Mouse (Mus musculus) intestine, embryonic 15.5 days (tissue): ENCODE data around the gene Znhit6. TPM values are rescaled to one million over a fixed set of nuclear protein-coding genes. Genes with fewer than 3 reads are reported as not detected.
A peak's percentile ranks its signal among the peaks of the same experiment; 100 is the strongest.

Source experiments
- ATAC-seq: fragments of 200-750 bp; cut with Nextera tagmentation; 2 replicates; pipeline ENCODE4 v1.8.0; 2017; ENCODE audit warnings: moderate TSS enrichment, moderate library complexity
- H3K27ac ChIP-seq: fragments of 300-500 bp; sonication (generic); 2 replicates; pipeline ENCODE4 v1.5.1; 2015; ENCODE audit warnings: mild to moderate bottlenecking, inconsistent platforms
- H3K27me3 ChIP-seq: fragments of 300-500 bp; sonication (generic); replicated peaks from 2 replicates; pipeline ENCODE4 v1.6.1; 2015; ENCODE audit warnings: inconsistent platforms
- H3K36me3 ChIP-seq: fragments of 300-500 bp; sonication (generic); 2 replicates; pipeline ENCODE4 v1.6.1; 2015; ENCODE audit warnings: inconsistent platforms
- H3K4me1 ChIP-seq: fragments of 300-500 bp; sonication (generic); replicated peaks from 2 replicates; pipeline ENCODE4 v1.6.1; 2015; ENCODE audit warnings: inconsistent platforms
- H3K4me2 ChIP-seq: fragments of 300-500 bp; sonication (generic); replicated peaks from 2 replicates; pipeline ENCODE4 v1.6.1; 2015; ENCODE audit warnings: mild to moderate bottlenecking, inconsistent platforms
- H3K4me3 ChIP-seq: fragments of 300-500 bp; sonication (generic); replicated peaks from 2 replicates; pipeline ENCODE4 v1.5.1; 2015; ENCODE audit warnings: inconsistent platforms
- H3K9ac ChIP-seq: fragments of 300-500 bp; sonication (generic); 2 replicates; pipeline ENCODE4 v1.6.1; 2015; ENCODE audit warnings: inconsistent platforms
- H3K9me3 ChIP-seq: fragments of 300-500 bp; sonication (generic); 2 replicates; pipeline ENCODE4 v1.6.1; 2016; ENCODE audit warnings: inconsistent platforms
- WGBS: fragments of 180-500 bp; shearing (Covaris S2); methylation state at CpG from one replicate; pipeline ENCODE4 v1.1.7; 2015; 5-methylcytosine and 5-hydroxymethylcytosine counted together
- polyA plus RNA-seq: library from polyadenylated mRNA; unstranded; fragments of >200 nt; fragmentation: Nextera tagmentation; extraction: Ambion mirVana; gene quantifications from 2 replicates; pipeline ENCODE4 v1.2.1, GENCODE M21; 2015

Gene Znhit6
- polyA plus RNA-seq, result 32.1 and 33.7 TPM in 2 replicates

- Histone ChIP-seq H3K27ac (peak within 1 kb of the TSS; percentile 71), H3K9ac (peak within 1 kb of the TSS; percentile 69), H3K4me3 (peak within 1 kb of the TSS; percentile 85), H3K36me3 (peaks cover 18% of the 10 kb centered on the region), H3K9me3 (no peaks in the 10 kb centered on the region), H3K4me2 (peak within 1 kb of the TSS; percentile 73), H3K27me3 (no peaks in the 10 kb centered on the region), H3K4me1 (peaks cover 10% of the 10 kb centered on the region)
- peak; percentile 91 for ATAC-seq
- 5% methylated on average over 37 of the region's 37 CpGs for WGBS
These were observed at the start of gene Znhit6 for GRCm38 (mm10) chr3:145575743-145576481. Gene Znhit6, plus strand, starts transcription at chr3:145576205.

DNA sequence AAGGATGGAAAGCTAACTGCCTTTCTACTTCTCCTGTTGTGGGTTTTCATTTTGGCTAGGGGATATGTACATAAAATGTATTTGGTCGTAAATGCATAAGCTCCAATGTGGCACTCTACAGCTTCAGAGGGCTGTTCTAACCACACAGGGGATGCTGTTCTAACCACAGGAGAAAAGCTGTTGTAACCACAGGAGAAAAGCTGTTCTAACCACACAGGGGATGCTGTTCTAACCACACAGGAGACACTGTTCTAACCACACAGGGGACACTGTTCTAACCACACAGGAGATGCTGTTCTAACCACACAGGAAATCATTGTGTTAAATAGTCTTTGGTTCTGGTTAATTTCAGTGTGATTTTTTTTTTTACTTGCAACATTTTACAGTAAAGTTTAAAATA lies 38.1 kb upstream of the Znhit6 start:
- H3K9me3 ChIP-seq, result no peaks in the 10 kb centered on the region
- 83% methylated on average over 1 of the region's 1 CpGs for WGBS
- no peak for ATAC-seq
- H3K27me3 ChIP-seq, result no peaks in the 10 kb centered on the region
- no peak overlapping the region for H3K4me2 ChIP-seq
- no peaks in the 10 kb centered on the region for H3K36me3 ChIP-seq
- no peak overlapping the region for H3K27ac ChIP-seq
- no peak overlapping the region for H3K9ac ChIP-seq
- H3K4me1 ChIP-seq, result no peaks in the 10 kb centered on the region
- no peak overlapping the region for H3K4me3 ChIP-seq

DNA sequence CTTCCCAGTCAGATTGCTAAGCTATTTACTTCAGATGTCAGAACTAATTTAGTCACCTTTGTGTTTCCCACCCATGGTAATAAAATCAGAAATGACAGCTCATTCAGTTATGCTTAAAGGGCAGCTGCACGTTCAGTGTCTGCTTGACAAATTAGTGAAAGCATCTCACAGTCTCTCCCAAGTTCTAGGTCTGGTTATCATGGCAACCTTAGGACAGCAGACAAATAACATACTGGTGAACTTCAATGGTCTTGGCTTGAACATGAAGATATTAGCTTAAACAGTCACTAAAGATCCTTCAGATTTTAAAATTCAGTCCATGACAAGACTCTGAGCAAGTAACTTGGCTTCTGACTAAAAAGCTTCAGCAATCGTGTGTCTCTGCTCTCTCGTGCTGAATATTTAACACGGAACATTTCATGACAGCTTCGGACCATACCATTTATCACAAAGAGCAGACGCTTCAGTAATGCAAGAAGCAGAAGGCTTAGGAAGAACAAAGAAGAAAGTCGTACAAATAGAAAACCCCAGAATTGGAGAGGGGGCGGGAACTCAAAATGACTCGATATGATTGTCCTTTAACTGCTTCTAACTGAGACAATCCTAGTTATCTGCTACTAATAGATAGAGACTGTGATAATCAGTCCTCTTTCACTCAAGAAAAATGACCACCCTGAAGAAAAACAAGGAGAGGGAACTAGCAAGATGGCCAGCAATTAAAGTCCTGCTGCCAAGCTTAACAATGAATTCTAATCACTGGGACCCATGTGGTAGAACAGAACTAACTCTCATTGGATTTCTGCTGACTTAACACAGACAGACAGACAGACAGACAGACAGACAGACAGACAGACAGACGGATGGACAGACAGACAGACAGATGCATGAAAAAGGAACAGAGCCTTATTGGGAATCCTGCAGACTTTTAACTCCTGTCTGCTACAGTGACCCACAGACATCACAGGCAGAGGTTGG lies 27.3 kb upstream of the Znhit6 start:
- no peak overlapping the region for H3K27ac ChIP-seq
- H3K4me3 ChIP-seq, result no peak overlapping the region
- no peak overlapping the region for H3K4me2 ChIP-seq
- ATAC-seq, result no peak
- H3K27me3 ChIP-seq, result no peaks in the 10 kb centered on the region
- H3K9ac ChIP-seq, result no peak overlapping the region
- WGBS, result 71% methylated on average over 10 of the region's 10 CpGs
- H3K36me3 ChIP-seq, result no peaks in the 10 kb centered on the region
- H3K4me1 ChIP-seq, result no peaks in the 10 kb centered on the region
- H3K9me3 ChIP-seq, result no peaks in the 10 kb centered on the region

DNA sequence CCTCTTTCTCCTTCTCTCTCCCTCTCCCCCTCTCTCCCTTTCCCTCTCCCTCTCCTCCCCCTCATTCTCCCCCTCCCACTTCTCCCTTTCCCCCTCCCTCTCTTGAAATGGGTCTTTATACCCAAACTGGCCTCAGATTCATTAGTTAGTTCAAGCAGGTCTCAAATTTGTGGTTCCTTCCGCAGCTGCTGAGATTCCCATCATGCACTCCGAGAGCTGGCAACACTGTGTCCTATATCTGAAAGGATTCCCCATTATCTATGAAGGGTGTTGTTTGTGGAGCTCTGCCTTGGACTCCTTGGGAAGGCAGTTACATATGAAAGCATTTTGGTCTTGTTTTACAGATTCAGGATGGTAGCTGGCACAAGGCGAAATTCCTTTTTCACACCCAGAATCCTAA lies 25.8 kb upstream of the Znhit6 start:
- Histone ChIP-seq H3K36me3 (no peaks in the 10 kb centered on the region), H3K4me2 (no peak overlapping the region), H3K9me3 (no peaks in the 10 kb centered on the region), H3K27me3 (no peaks in the 10 kb centered on the region), H3K4me1 (no peaks in the 10 kb centered on the region), H3K27ac (no peak overlapping the region), H3K4me3 (no peak overlapping the region), H3K9ac (no peak overlapping the region)
- no peak for ATAC-seq
- 87% methylated on average over 3 of the region's 3 CpGs for WGBS

DNA sequence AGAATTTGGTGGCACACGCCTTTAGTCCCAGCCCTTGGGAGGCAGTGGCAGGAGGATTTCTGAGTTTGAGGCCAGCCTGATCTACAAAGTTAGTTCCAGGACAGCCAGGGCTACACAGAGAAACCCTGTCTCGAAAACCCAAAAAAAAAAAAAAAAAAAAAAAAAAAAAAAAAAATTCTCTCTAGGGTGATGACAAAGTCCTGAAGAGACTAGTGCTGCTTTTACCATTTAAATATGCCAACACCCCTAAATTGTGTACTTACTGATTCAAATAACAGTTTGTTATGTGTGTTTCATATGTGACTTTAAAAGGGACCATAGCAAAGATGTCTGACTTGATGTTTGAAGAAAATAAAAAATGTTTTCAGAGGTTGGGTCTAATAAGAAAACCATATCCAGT lies 21.6 kb upstream of the Znhit6 start:
- no peaks in the 10 kb centered on the region for H3K9me3 ChIP-seq
- no peak overlapping the region for H3K27ac ChIP-seq
- no peaks in the 10 kb centered on the region for H3K27me3 ChIP-seq
- no peaks in the 10 kb centered on the region for H3K36me3 ChIP-seq
- H3K4me2 ChIP-seq, result no peak overlapping the region
- ATAC-seq, result no peak
- no peaks in the 10 kb centered on the region for H3K4me1 ChIP-seq
- H3K9ac ChIP-seq, result no peak overlapping the region
- H3K4me3 ChIP-seq, result no peak overlapping the region
- 80% methylated on average over 2 of the region's 2 CpGs for WGBS

- Histone ChIP-seq H3K27me3 (no peaks in the 10 kb centered on the region), H3K9ac (no peak overlapping the region), H3K4me3 (no peak overlapping the region), H3K27ac (no peak overlapping the region), H3K9me3 (no peaks in the 10 kb centered on the region), H3K4me1 (no peaks in the 10 kb centered on the region), H3K36me3 (no peaks in the 10 kb centered on the region), H3K4me2 (no peak overlapping the region)
- 90% methylated on average over 10 of the region's 10 CpGs for WGBS
- no peak for ATAC-seq
These were observed 19.8 kb upstream of the Znhit6 start for GRCm38 (mm10) chr3:145556206-145556605.

DNA sequence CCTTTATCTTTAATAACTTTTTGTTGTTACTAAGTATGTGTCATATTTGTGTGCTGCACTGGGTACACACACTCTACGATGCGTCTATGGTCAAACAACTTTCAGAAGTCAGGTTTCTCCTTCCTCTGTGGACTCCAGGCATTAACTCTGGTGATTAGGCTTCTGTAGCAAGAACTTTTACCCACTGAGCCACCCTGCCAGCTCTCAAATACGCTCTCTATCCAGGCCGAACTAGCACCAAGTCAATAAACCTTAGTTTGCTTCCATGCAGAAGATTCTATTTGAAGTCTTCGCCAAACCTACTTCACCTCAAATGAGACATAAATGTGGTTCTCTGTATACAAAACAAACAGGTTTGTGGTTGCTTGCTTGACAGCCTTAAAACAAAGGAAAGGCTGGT lies 16.3 kb upstream of the Znhit6 start:
- WGBS, result 93% methylated on average over 5 of the region's 5 CpGs
- no peak for ATAC-seq
- Histone ChIP-seq H3K36me3 (no peaks in the 10 kb centered on the region), H3K27me3 (no peaks in the 10 kb centered on the region), H3K27ac (no peak overlapping the region), H3K4me2 (no peak overlapping the region), H3K9me3 (no peaks in the 10 kb centered on the region), H3K9ac (no peak overlapping the region), H3K4me3 (no peak overlapping the region), H3K4me1 (no peaks in the 10 kb centered on the region)

DNA sequence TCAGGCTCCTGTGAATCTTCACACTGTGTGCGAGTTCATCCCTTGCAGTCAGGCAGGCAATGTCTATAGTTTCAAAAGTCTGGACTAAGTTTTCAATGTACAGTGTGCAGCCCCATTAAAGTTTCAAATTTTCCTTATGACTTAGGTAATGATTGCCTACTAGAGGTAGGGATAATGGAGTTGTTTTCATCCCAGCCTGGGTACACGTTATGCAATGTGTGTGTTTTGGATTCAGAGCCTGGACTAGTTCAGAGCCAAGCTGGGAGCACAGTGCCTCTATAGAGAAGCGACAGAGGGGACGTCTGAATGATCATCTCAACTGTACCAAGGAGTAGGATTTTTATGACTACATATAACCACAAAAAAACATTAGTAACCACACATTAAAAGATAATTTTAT lies 15.9 kb upstream of the Znhit6 start:
- 83% methylated on average over 4 of the region's 4 CpGs for WGBS

GRCm38 (mm10) chr3:145574468-145574867 lies 1.5 kb upstream of the Znhit6 start:
- no peak overlapping the region for H3K9ac ChIP-seq
- H3K9me3 ChIP-seq, result no peaks in the 10 kb centered on the region
- WGBS, result 86% methylated on average over 3 of the region's 3 CpGs
- H3K4me3 ChIP-seq, result no peak overlapping the region
- no peak for ATAC-seq
- H3K27me3 ChIP-seq, result no peaks in the 10 kb centered on the region
- H3K27ac ChIP-seq, result no peak overlapping the region
- peaks cover 14% of the 10 kb centered on the region for H3K36me3 ChIP-seq
- no peak overlapping the region for H3K4me2 ChIP-seq
- peaks cover 10% of the 10 kb centered on the region for H3K4me1 ChIP-seq

More for the DNA sequence above, 15.9 kb upstream of the Znhit6 start:
- H3K36me3 ChIP-seq, result no peaks in the 10 kb centered on the region
- H3K9me3 ChIP-seq, result no peaks in the 10 kb centered on the region
- H3K4me1 ChIP-seq, result no peaks in the 10 kb centered on the region
- H3K9ac ChIP-seq, result no peak overlapping the region
- ATAC-seq, result no peak
- H3K27ac ChIP-seq, result no peak overlapping the region
- no peaks in the 10 kb centered on the region for H3K27me3 ChIP-seq
- no peak overlapping the region for H3K4me3 ChIP-seq
- H3K4me2 ChIP-seq, result no peak overlapping the region

DNA sequence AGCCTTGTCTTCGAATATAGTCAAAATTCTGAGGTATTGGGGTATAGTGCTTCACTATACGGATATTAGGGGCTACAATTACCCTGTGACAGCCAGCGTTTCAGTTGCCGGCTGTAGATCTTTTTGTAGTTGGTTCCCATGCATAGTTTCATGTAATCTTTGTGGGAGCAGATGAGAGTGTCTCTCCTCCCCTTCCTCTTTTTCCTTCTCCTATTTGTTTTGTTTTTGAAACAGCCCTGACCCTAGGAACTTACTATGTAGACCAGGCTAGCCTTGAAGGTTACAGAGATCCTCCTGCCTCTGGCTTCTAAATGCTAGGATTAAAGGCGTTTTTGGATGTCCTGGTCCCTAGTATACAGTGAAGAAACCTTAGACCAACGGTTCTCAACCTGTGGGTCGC lies 665 bp upstream of the Znhit6 start:
- Histone ChIP-seq H3K9me3 (no peaks in the 10 kb centered on the region), H3K4me2 (no peak overlapping the region), H3K4me3 (peak overlapping the region; percentile 85; the same call in 1 of the 2 replicates), H3K9ac (no peak overlapping the region), H3K4me1 (peaks cover 10% of the 10 kb centered on the region), H3K36me3 (peaks cover 18% of the 10 kb centered on the region), H3K27ac (no peak overlapping the region), H3K27me3 (no peaks in the 10 kb centered on the region)
- 83% methylated on average over 7 of the region's 7 CpGs for WGBS
- no peak; the same call in 1 of the 2 replicates for ATAC-seq

- H3K9me3 ChIP-seq, result no peaks in the 10 kb centered on the region
- peaks cover 21% of the 10 kb centered on the region for H3K36me3 ChIP-seq
- H3K4me3 ChIP-seq, result peak overlapping the region; percentile 85
- H3K4me2 ChIP-seq, result peak overlapping the region; percentile 73
- H3K27me3 ChIP-seq, result no peaks in the 10 kb centered on the region
- ATAC-seq, result peak; percentile 77
- peaks cover 10% of the 10 kb centered on the region for H3K4me1 ChIP-seq
- peak overlapping the region; percentile 69 for H3K9ac ChIP-seq
- H3K27ac ChIP-seq, result peak overlapping the region; percentile 71
- under 1% methylated on average over 11 of the region's 11 CpGs for WGBS
These were observed 447 bp downstream of the Znhit6 start for GRCm38 (mm10) chr3:145576482-145576822.

- H3K27ac ChIP-seq, result no peak overlapping the region; the same call in 1 of the 2 replicates
- H3K4me2 ChIP-seq, result peak overlapping the region; percentile 73
- peak; percentile 4; the same call in 1 of the 2 replicates for ATAC-seq
- H3K27me3 ChIP-seq, result no peaks in the 10 kb centered on the region
- H3K36me3 ChIP-seq, result peaks cover 21% of the 10 kb centered on the region
- H3K9ac ChIP-seq, result peak overlapping the region; percentile 69
- H3K4me3 ChIP-seq, result peak overlapping the region; percentile 85
- H3K9me3 ChIP-seq, result no peaks in the 10 kb centered on the region
- WGBS, result 27% methylated on average over 15 of the region's 15 CpGs
- H3K4me1 ChIP-seq, result peaks cover 10% of the 10 kb centered on the region
These were observed 871 bp downstream of the Znhit6 start for GRCm38 (mm10) chr3:145576876-145577275.
